Mouse (Mus musculus): ENCODE results near the gene Chrna10. TPM values are rescaled to one million over a fixed set of nuclear protein-coding genes. Genes with fewer than 3 reads are reported as not detected.

Chrna10 gene
- polyA plus RNA-seq (2014; fragmentation: Nextera tagmentation; extraction: Ambion mirVana): not detected in 2 replicates

GRCm38 (mm10) chr7:102116579-102117331, at the start of gene Chrna10:
Gene Chrna10 (minus strand): TSS chr7:102116828.
- Histone ChIP-seq H3K9ac (ENCODE audit: low read length) (no peak within 1 kb of the TSS), H3K27me3 (replicated peaks; ENCODE audit: control insufficient read depth, insufficient read depth, low read length) (no peaks in the 10 kb centered on the region), H3K4me2 (ENCODE audit: low read length) (no peak within 1 kb of the TSS), H3K36me3 (ENCODE audit: control insufficient read depth, insufficient read depth, low read length) (peaks cover 34% of the 10 kb centered on the region), H3K4me1 (ENCODE audit: control insufficient read depth, insufficient read depth, low read length) (no peaks in the 10 kb centered on the region), H3K9me3 (replicated peaks; ENCODE audit: control insufficient read depth, low read length) (no peaks in the 10 kb centered on the region), H3K27ac (ENCODE audit: low read depth, low read length) (no peak within 1 kb of the TSS), H3K4me3 (ENCODE audit: low read depth, low read length) (no peak within 1 kb of the TSS)
- ATAC-seq: no peak
- 52% methylated on average over 7 of the region's 7 CpGs for WGBS
- DNase-seq (ENCODE audit: low spot score): no peak

DNA sequence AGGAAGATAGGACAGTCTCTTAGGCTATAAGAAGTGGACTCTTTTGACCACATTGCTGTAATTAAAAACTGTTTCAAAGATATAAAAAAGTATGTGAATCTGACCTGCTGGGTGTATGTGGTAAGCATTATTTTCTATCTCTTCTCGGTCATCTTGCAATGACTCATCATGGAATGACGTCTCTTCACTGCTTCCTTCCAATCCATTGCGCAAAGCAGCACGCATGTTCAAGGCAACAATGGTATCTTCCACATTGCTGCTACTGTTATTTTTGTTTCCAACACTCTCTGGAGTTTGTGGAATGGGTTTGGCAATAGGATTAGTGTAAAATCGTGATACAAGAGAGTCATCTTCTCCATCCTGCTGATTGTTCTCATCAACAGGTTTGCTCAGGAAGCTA, 37.1 kb upstream of the Chrna10 start:
- Histone ChIP-seq H3K4me3 (ENCODE audit: low read depth, low read length) (no peak overlapping the region), H3K4me1 (ENCODE audit: control insufficient read depth, insufficient read depth, low read length) (no peaks in the 10 kb centered on the region), H3K4me2 (ENCODE audit: low read length) (no peak overlapping the region), H3K9me3 (replicated peaks; ENCODE audit: control insufficient read depth, low read length) (no peaks in the 10 kb centered on the region), H3K36me3 (ENCODE audit: control insufficient read depth, insufficient read depth, low read length) (peaks cover 65% of the 10 kb centered on the region), H3K9ac (ENCODE audit: low read length) (no peak overlapping the region), H3K27me3 (replicated peaks; ENCODE audit: control insufficient read depth, insufficient read depth, low read length) (no peaks in the 10 kb centered on the region), H3K27ac (ENCODE audit: low read depth, low read length) (no peak overlapping the region)
- ATAC-seq: no peak
- DNase-seq (ENCODE audit: low spot score): no peak
- 95% methylated on average over 5 of the region's 5 CpGs for WGBS

GRCm38 (mm10) chr7:102137898-102138297, 21.3 kb upstream of the Chrna10 start:
- Histone ChIP-seq H3K27me3 (replicated peaks; ENCODE audit: control insufficient read depth, insufficient read depth, low read length) (no peaks in the 10 kb centered on the region), H3K9me3 (replicated peaks; ENCODE audit: control insufficient read depth, low read length) (no peaks in the 10 kb centered on the region), H3K36me3 (ENCODE audit: control insufficient read depth, insufficient read depth, low read length) (peaks cover 74% of the 10 kb centered on the region), H3K27ac (ENCODE audit: low read depth, low read length) (no peak overlapping the region), H3K4me2 (ENCODE audit: low read length) (no peak overlapping the region), H3K4me1 (ENCODE audit: control insufficient read depth, insufficient read depth, low read length) (no peaks in the 10 kb centered on the region), H3K9ac (ENCODE audit: low read length) (no peak overlapping the region), H3K4me3 (ENCODE audit: low read depth, low read length) (no peak overlapping the region)
- ATAC-seq (no peak), DNase-seq (ENCODE audit: low spot score) (no peak)
- WGBS: 96% methylated on average over 5 of the region's 5 CpGs

DNA sequence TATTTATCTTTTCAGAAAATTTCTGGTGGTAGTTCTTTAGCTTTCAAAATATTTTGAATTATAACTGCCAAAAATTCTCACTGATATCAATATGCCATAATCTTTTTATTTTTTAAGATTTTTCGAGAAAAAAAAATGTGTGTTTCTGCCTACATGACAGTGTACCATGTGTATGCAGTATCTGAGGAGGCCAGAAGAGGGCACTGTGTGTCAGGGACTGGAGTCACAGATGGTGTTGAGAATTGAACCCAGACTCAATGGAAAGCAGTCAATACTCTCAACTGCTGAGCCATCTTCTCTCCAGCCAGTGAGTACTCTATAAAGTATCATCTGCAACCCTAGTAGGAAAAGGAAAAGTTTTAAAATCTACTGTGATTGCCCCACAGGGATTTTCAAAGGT, 20.8 kb upstream of the Chrna10 start:
- Histone ChIP-seq H3K27me3 (replicated peaks; ENCODE audit: control insufficient read depth, insufficient read depth, low read length) (no peaks in the 10 kb centered on the region), H3K27ac (ENCODE audit: low read depth, low read length) (no peak overlapping the region), H3K4me2 (ENCODE audit: low read length) (no peak overlapping the region), H3K4me3 (ENCODE audit: low read depth, low read length) (no peak overlapping the region), H3K9me3 (replicated peaks; ENCODE audit: control insufficient read depth, low read length) (no peaks in the 10 kb centered on the region), H3K4me1 (ENCODE audit: control insufficient read depth, insufficient read depth, low read length) (no peaks in the 10 kb centered on the region), H3K9ac (ENCODE audit: low read length) (no peak overlapping the region), H3K36me3 (ENCODE audit: control insufficient read depth, insufficient read depth, low read length) (peaks cover 79% of the 10 kb centered on the region)
- ATAC-seq: no peak
- peak; percentile 44 for DNase-seq (ENCODE audit: low spot score)
- WGBS: 84% methylated on average over 1 of the region's 1 CpGs

DNA sequence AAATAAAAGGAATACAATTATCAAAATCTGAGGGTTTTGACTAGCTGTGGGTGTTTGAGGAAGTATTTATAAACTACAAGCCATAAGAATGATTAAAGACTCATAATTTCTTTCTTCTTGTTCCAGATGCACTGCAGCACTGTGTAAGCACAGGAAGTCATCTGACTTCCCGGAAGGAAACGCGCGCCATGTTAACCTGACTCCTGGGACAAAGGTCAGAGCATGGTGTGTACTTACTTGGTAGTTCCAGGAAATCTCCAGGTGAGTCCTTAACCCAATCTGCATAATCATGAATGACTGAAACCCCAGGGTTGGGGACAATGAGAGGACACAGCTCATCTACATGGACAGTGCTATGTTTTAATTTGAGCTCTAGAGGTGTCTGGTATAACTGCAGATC, 15.8 kb upstream of the Chrna10 start:
- no peak for ATAC-seq
- H3K4me1 ChIP-seq (ENCODE audit: control insufficient read depth, insufficient read depth, low read length): no peaks in the 10 kb centered on the region
- no peak overlapping the region for H3K27ac ChIP-seq (ENCODE audit: low read depth, low read length)
- H3K4me3 ChIP-seq (ENCODE audit: low read depth, low read length): no peak overlapping the region
- H3K27me3 ChIP-seq (replicated peaks; ENCODE audit: control insufficient read depth, insufficient read depth, low read length): no peaks in the 10 kb centered on the region
- no peak for DNase-seq (ENCODE audit: low spot score)
- peaks cover 84% of the 10 kb centered on the region for H3K36me3 ChIP-seq (ENCODE audit: control insufficient read depth, insufficient read depth, low read length)
- WGBS: 97% methylated on average over 4 of the region's 4 CpGs
- no peak overlapping the region for H3K4me2 ChIP-seq (ENCODE audit: low read length)
- no peak overlapping the region for H3K9ac ChIP-seq (ENCODE audit: low read length)
- H3K9me3 ChIP-seq (replicated peaks; ENCODE audit: control insufficient read depth, low read length): no peaks in the 10 kb centered on the region

GRCm38 (mm10) chr7:102120326-102120725, 3.7 kb upstream of the Chrna10 start:
- no peaks in the 10 kb centered on the region for H3K27me3 ChIP-seq (replicated peaks; ENCODE audit: control insufficient read depth, insufficient read depth, low read length)
- H3K36me3 ChIP-seq (ENCODE audit: control insufficient read depth, insufficient read depth, low read length): peaks cover 69% of the 10 kb centered on the region
- no peak overlapping the region for H3K27ac ChIP-seq (ENCODE audit: low read depth, low read length)
- ATAC-seq (no peak), DNase-seq (ENCODE audit: low spot score) (no peak)
- no peak overlapping the region for H3K9ac ChIP-seq (ENCODE audit: low read length)
- no peak overlapping the region for H3K4me3 ChIP-seq (ENCODE audit: low read depth, low read length)
- H3K4me2 ChIP-seq (ENCODE audit: low read length): no peak overlapping the region
- no peaks in the 10 kb centered on the region for H3K4me1 ChIP-seq (ENCODE audit: control insufficient read depth, insufficient read depth, low read length)
- WGBS: 93% methylated on average over 10 of the region's 10 CpGs
- H3K9me3 ChIP-seq (replicated peaks; ENCODE audit: control insufficient read depth, low read length): no peaks in the 10 kb centered on the region

DNA sequence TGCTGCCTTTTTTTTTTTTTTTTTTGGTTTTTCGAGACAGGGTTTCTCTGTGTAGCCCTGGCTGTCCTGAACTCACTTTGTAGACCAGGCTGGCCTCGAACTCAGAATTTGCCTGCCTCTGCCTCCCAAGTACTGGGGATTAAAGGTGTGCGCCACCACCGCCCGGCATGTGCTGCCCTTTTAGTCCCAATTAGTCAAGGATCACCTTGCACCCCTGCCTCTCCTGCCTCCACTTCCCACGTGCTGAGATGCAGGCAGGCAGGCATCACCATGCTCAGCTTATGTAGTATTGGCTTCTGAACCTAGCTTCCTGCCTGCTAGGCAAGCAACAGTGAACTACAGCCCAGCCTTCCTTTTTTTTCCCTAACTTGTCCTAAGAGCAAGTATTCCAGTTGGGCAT, 754 bp upstream of the Chrna10 start:
- Histone ChIP-seq H3K4me2 (ENCODE audit: low read length) (no peak overlapping the region), H3K9ac (ENCODE audit: low read length) (no peak overlapping the region), H3K27me3 (replicated peaks; ENCODE audit: control insufficient read depth, insufficient read depth, low read length) (no peaks in the 10 kb centered on the region), H3K36me3 (ENCODE audit: control insufficient read depth, insufficient read depth, low read length) (peaks cover 40% of the 10 kb centered on the region), H3K27ac (ENCODE audit: low read depth, low read length) (no peak overlapping the region), H3K9me3 (replicated peaks; ENCODE audit: control insufficient read depth, low read length) (no peaks in the 10 kb centered on the region), H3K4me1 (ENCODE audit: control insufficient read depth, insufficient read depth, low read length) (no peaks in the 10 kb centered on the region), H3K4me3 (ENCODE audit: low read depth, low read length) (no peak overlapping the region)
- ATAC-seq: no peak
- no peak for DNase-seq (ENCODE audit: low spot score)
- 70% methylated on average over 6 of the region's 6 CpGs for WGBS

- 87% methylated on average over 45 of the region's 45 CpGs for WGBS
- H3K27ac ChIP-seq (ENCODE audit: low read depth, low read length): no peak overlapping the region
- no peak for DNase-seq (ENCODE audit: low spot score)
Observed at GRCm38 (mm10) chr7:102113151-102113729, 3.4 kb downstream of the Chrna10 start.

GRCm38 (mm10) chr7:102109746-102110145, 6.9 kb downstream of the Chrna10 start:
- Histone ChIP-seq H3K9me3 (replicated peaks; ENCODE audit: control insufficient read depth, low read length) (no peaks in the 10 kb centered on the region), H3K4me3 (ENCODE audit: low read depth, low read length) (no peak overlapping the region), H3K4me1 (ENCODE audit: control insufficient read depth, insufficient read depth, low read length) (no peaks in the 10 kb centered on the region), H3K36me3 (ENCODE audit: control insufficient read depth, insufficient read depth, low read length) (no peaks in the 10 kb centered on the region), H3K9ac (ENCODE audit: low read length) (no peak overlapping the region), H3K4me2 (ENCODE audit: low read length) (no peak overlapping the region), H3K27ac (ENCODE audit: low read depth, low read length) (no peak overlapping the region), H3K27me3 (replicated peaks; ENCODE audit: control insufficient read depth, insufficient read depth, low read length) (no peaks in the 10 kb centered on the region)
- no peak for ATAC-seq
- DNase-seq (ENCODE audit: low spot score): no peak
- WGBS: 92% methylated on average over 4 of the region's 4 CpGs

More at GRCm38 (mm10) chr7:102113151-102113729, 3.4 kb downstream of the Chrna10 start:
- Histone ChIP-seq H3K4me1 (ENCODE audit: control insufficient read depth, insufficient read depth, low read length) (no peaks in the 10 kb centered on the region), H3K9me3 (replicated peaks; ENCODE audit: control insufficient read depth, low read length) (no peaks in the 10 kb centered on the region), H3K36me3 (ENCODE audit: control insufficient read depth, insufficient read depth, low read length) (no peaks in the 10 kb centered on the region), H3K4me3 (ENCODE audit: low read depth, low read length) (no peak overlapping the region), H3K4me2 (ENCODE audit: low read length) (no peak overlapping the region), H3K9ac (ENCODE audit: low read length) (no peak overlapping the region), H3K27me3 (replicated peaks; ENCODE audit: control insufficient read depth, insufficient read depth, low read length) (no peaks in the 10 kb centered on the region)
- ATAC-seq: no peak

All from forebrain, embryonic 14.5 days (tissue).